Comparison of ENCODE assay signal across 17 mouse cellular contexts in genomic region chr8:92055590-92055989, GRCm38 (mm10).
"Had no signal": no experiment of that assay in that cellular context is flagged by ENCODE, and none has a peak within 500 bp of the region (broad histone marks: within the 10 kb centered on the region; RNA-seq: fewer than 3 reads in every experiment).

No protein-coding gene starts in this region.

- H3K36me3 ChIP-seq: intestine, embryonic 15.5 days; limb, embryonic 12.5 days; limb, embryonic 15.5 days; midbrain, embryonic 13.5 days had no signal

- H3K4me2 ChIP-seq: intestine, embryonic 15.5 days; limb, embryonic 12.5 days; limb, embryonic 15.5 days; lung, embryonic 14.5 days; midbrain, embryonic 13.5 days had no signal

- H3K9ac ChIP-seq: intestine, embryonic 15.5 days; limb, embryonic 12.5 days; limb, embryonic 15.5 days; lung, embryonic 14.5 days; midbrain, embryonic 13.5 days had no signal

- H3K4me1 ChIP-seq: intestine, embryonic 15.5 days; limb, embryonic 12.5 days; limb, embryonic 15.5 days had no signal

- H3K27ac ChIP-seq: intestine, embryonic 15.5 days; left cerebral cortex, adult 2 months; limb, embryonic 12.5 days; limb, embryonic 15.5 days; macrophage; midbrain, embryonic 13.5 days had no signal

- H3K27me3 ChIP-seq: intestine, embryonic 15.5 days had no signal

- H3K9me3 ChIP-seq: intestine, embryonic 15.5 days; limb, embryonic 15.5 days; midbrain, embryonic 13.5 days had no signal

- ATAC-seq: intestine, embryonic 15.5 days; lung, postnatal 0 days; midbrain, embryonic 13.5 days; midbrain, embryonic 16.5 days had no signal

- H3K4me3 ChIP-seq: intestine, embryonic 15.5 days; left cerebral cortex, adult 2 months; limb, embryonic 12.5 days; limb, embryonic 15.5 days; midbrain, embryonic 13.5 days had no signal

- DNase-seq: kidney, adult 11 months; kidney, adult 9 months; kidney, postnatal 36 days; layer of hippocampus, postnatal 36 days; left cerebral cortex, postnatal 4 days; lung, embryonic 14.5 days; thymus, adult 2 months; thymus, postnatal 14 days; thymus, postnatal 4 days had no signal
